Mouse (Mus musculus) heart, postnatal 4 days (tissue): ENCODE data around the gene Mrgpre. TPM values are rescaled to one million over a fixed set of nuclear protein-coding genes. Genes with fewer than 3 reads are reported as not detected.

Experiments used
- DNase-seq: peaks from one replicate; pipeline ENCODE4 v3.0.0; 2021
- microRNA-seq, 2 experiments: library from miRNA; unstranded; fragments of <30 nt; microRNA quantifications; one replicate each; pipeline ENCODE4 v1.2.0; 2021 to 2022
- total RNA-seq, 2 experiments: library from RNA; stranded (reverse); gene quantifications; 2 replicates each; pipeline ENCODE4 v1.2.3; 2021

The Mrgpre gene
- total RNA-seq, 2 experiments from 2014 or later = 2.3 to 2.4 TPM

DNA sequence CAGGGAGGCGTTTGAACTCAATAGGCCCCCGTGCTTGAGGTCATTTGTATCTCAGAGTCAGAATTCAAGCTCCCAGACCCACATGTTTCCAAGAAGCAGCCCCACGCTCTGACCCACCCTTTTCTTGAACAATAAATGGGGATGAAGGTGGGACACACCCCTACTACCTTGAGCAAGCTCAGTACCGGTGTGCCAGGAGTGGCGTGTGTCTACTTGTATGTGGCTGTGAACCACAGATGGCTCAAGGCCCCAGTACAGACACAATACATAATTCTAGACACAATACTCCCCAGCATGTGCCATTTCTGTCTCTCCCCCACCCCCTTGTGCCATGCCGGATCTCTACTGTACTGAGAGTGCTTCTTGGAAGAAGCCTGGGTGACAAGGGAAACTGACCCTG, 46.1 kb downstream of the Mrgpre start:
- DNase-seq = no peak

DNA sequence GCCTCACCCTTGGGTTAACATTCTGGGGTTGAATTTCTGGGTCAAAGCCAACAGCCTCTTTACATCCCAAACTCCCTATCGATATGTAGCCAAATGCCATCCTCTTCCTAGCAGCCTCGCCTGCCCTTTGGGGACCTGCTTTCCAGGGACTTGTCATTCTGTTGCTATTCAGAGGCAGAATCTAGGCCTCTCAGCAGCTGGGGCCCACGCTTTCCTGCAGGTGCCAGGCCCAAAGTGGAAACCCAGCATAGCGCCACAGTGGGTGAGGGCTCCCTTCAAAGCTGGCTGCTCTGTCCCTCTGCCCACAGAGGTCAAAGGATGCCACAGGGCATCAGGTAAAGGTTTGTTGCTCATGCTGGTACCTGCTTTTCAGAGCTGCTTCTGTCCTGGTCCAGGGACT, 50.6 kb downstream of the Mrgpre start:
- DNase-seq = no peak

DNA sequence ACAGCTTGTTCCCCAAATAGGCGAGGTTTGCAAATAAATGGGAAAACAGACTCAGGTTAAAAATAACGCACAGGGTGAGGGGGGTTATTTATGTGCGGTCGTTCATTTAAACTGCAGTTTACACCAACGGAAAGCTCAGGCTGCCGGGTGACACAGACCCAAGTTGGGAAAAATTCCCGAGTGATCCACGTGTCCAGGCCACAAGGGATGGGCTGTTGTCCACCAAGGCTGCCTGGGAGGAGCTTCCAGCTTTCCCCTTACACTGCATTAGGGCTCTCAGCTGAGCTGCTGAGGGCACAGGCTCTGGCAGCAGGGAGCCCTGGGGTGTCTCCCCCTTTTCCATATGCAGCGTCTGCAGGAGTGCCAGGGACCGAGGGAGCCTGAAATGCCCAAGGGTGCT, 54.4 kb downstream of the Mrgpre start:
- DNase-seq = peak; percentile 42

Small RNA genes within 50 kb of the gene (microRNA-seq; reads per million reads assigned to microRNA genes)
- 0 reads per million in 2 experiments for gene Gm22064

Other genes starting within 250 kb of the Mrgpre start
- 100 to 1,000 TPM; 203 to 204 TPM for gene Nap1l4, start 235.4 kb downstream of the Mrgpre start, total RNA-seq
- gene Cars, start 184.4 kb downstream of the Mrgpre start, total RNA-seq = 10 to 100 TPM; 24.5 to 27.1 TPM
- gene Tnfrsf26, start 155.8 kb downstream of the Mrgpre start, total RNA-seq = 1 to 10 TPM; 1.0 to 1.4 TPM
- 1 to 10 TPM; 3.6 to 5.0 TPM for gene Tnfrsf22, start 134.8 kb downstream of the Mrgpre start, total RNA-seq
- 1 to 10 TPM; 3.4 to 3.6 TPM for gene Tnfrsf23, start 98.6 kb downstream of the Mrgpre start, total RNA-seq
- 10 to 100 TPM; 45.1 to 46.4 TPM for gene Osbpl5, start 27.5 kb downstream of the Mrgpre start, total RNA-seq
- gene Mrgprg, start 17.5 kb downstream of the Mrgpre start, total RNA-seq = not detected
- gene Nadsyn1, start 38.3 kb upstream of the Mrgpre start, total RNA-seq = 1 to 10 TPM; 8.8 to 9.8 TPM
- gene Dhcr7, start 38.6 kb upstream of the Mrgpre start, total RNA-seq = 10 to 100 TPM; 15.7 to 17.5 TPM
- not detected for gene Gm498, start 82.3 kb upstream of the Mrgpre start, total RNA-seq
- under 1 TPM; 0.88 to 0.97 TPM for gene Shank2, start 217.4 kb upstream of the Mrgpre start, total RNA-seq